Mouse (Mus musculus) CH12.LX (cell line): ENCODE measurements around the gene Dusp14. TPM values are rescaled to one million over a fixed set of nuclear protein-coding genes. Genes with fewer than 3 reads are reported as not detected.

Experiments used
- DNase-seq: peaks from one replicate; pipeline ENCODE4 v3.0.0-alpha.2; 2013; ENCODE audit errors: extremely low read depth
- H3K27ac ChIP-seq: 2 replicates; pipeline ENCODE4 v1.5.1; 2012; ENCODE audit warnings: low read depth, mild to moderate bottlenecking, control low read depth, moderate library complexity; ENCODE audit not compliant: insufficient read depth
- H3K27me3 ChIP-seq: replicated peaks from 2 replicates; pipeline ENCODE3; 2012; ENCODE audit warnings: inconsistent platforms
- H3K36me3 ChIP-seq, 2 experiments: replicated peaks in 1 of 2; 2 replicates each; pipeline versions ENCODE3 to v1.6.1; 2012; ENCODE audit warnings: inconsistent platforms in 1 of 2, low read length in 1 of 2, mild to moderate bottlenecking in 1 of 2, mixed read lengths in 1 of 2, moderate library complexity in 1 of 2; ENCODE audit not compliant: control insufficient read depth in 1 of 2, insufficient read depth in 1 of 2
- H3K4me1 ChIP-seq, 2 experiments: 2 replicates each; pipeline ENCODE4 v1.6.1; 2012; ENCODE audit warnings: inconsistent platforms in 1 of 2, moderate library complexity in 1 of 2; ENCODE audit not compliant: insufficient read depth in 2 of 2, control insufficient read depth in 1 of 2
- H3K4me2 ChIP-seq: 2 replicates; pipeline ENCODE4 v1.6.1; 2012; ENCODE audit warnings: low read depth, mild to moderate bottlenecking, control low read depth; ENCODE audit not compliant: poor library complexity, insufficient read depth, severe bottlenecking
- H3K4me3 ChIP-seq, 3 experiments: fragments of 150-350 bp in 1 of 3; sonication (generic) in 1 of 3; replicated peaks in 1 of 3; 2 replicates each; pipeline versions ENCODE3 to v1.5.1; 2011 to 2012; ENCODE audit warnings: low read depth in 2 of 3, low read length in 2 of 3, mild to moderate bottlenecking in 2 of 3, moderate library complexity in 2 of 3, control low read depth in 1 of 3, improper control_type of control experiment in 1 of 3, inconsistent platforms in 1 of 3, mixed read lengths in 1 of 3; ENCODE audit not compliant: poor library complexity in 1 of 3
- H3K79me2 ChIP-seq: replicated peaks from 2 replicates; pipeline ENCODE4 v1.6.1; 2012; ENCODE audit warnings: mild to moderate bottlenecking, moderate library complexity; ENCODE audit not compliant: control insufficient read depth, poor library complexity, insufficient read depth, severe bottlenecking; ENCODE audit errors: extremely low read depth
- H3K9ac ChIP-seq: 2 replicates; pipeline ENCODE4 v1.6.1; 2012; ENCODE audit warnings: low read depth, mild to moderate bottlenecking, control low read depth, moderate library complexity; ENCODE audit not compliant: insufficient read depth
- H3K9me3 ChIP-seq: replicated peaks from 2 replicates; pipeline ENCODE3; 2012; ENCODE audit warnings: low read length, inconsistent platforms, mixed read lengths
- BHLHE40 ChIP-seq: IDR thresholded peaks from 2 replicates; pipeline ENCODE4 v1.6.1; 2011; ENCODE audit warnings: mild to moderate bottlenecking, low read depth, low read length, improper control_type of control experiment
- CTCF ChIP-seq, 2 experiments: IDR thresholded peaks in 1 of 2; conservative IDR thresholded peaks in 1 of 2; 2 replicates each; pipeline ENCODE4 v1.5.1; 2011 to 2012; ENCODE audit warnings: low read depth in 2 of 2, low read length in 2 of 2, improper control_type of control experiment in 1 of 2, inconsistent platforms in 1 of 2, mild to moderate bottlenecking in 1 of 2, moderate library complexity in 1 of 2
- ELF1 ChIP-seq: IDR thresholded peaks from 2 replicates; pipeline ENCODE4 v1.6.1; 2014; ENCODE audit warnings: low read depth, mild to moderate bottlenecking, inconsistent platforms, low read length, improper control_type of control experiment
- EP300 ChIP-seq: IDR thresholded peaks from 2 replicates; pipeline ENCODE4 v1.6.1; 2011; ENCODE audit warnings: low read length, improper control_type of control experiment
- IRF4 ChIP-seq: IDR thresholded peaks from 2 replicates; pipeline ENCODE4 v1.6.1; 2014; ENCODE audit warnings: low read depth, mild to moderate bottlenecking, inconsistent platforms, low read length, improper control_type of control experiment
- KAT2A ChIP-seq: IDR thresholded peaks from 2 replicates; pipeline ENCODE4 v1.6.1; 2012; ENCODE audit warnings: low read length, improper control_type of control experiment, inconsistent platforms; ENCODE audit not compliant: insufficient replicate concordance
- MAX ChIP-seq: IDR thresholded peaks from 2 replicates; pipeline ENCODE4 v1.6.1; 2011; ENCODE audit warnings: low read length, improper control_type of control experiment
- MYC ChIP-seq: IDR thresholded peaks from 2 replicates; pipeline ENCODE4 v1.6.1; 2011; ENCODE audit warnings: low read depth, mild to moderate bottlenecking, improper control_type of control experiment, low read length
- NELFE ChIP-seq: IDR thresholded peaks from 2 replicates; pipeline ENCODE4 v1.6.1; 2011; ENCODE audit warnings: low read depth, low read length, improper control_type of control experiment
- NRF1 ChIP-seq: IDR thresholded peaks from 2 replicates; pipeline ENCODE4 v1.6.1; 2014; ENCODE audit warnings: low read depth, mild to moderate bottlenecking, inconsistent platforms, low read length, improper control_type of control experiment, moderate library complexity
- PAX5 ChIP-seq: IDR thresholded peaks from 2 replicates; pipeline ENCODE4 v1.6.1; 2012; ENCODE audit warnings: low read length, inconsistent platforms, mixed read lengths
- POLR2A ChIP-seq: IDR thresholded peaks from 2 replicates; pipeline ENCODE4 v1.6.1; 2011; ENCODE audit warnings: low read depth, mild to moderate bottlenecking, improper control_type of control experiment, low read length
- RAD21 ChIP-seq: IDR thresholded peaks from 2 replicates; pipeline ENCODE4 v1.6.1; 2011; ENCODE audit warnings: low read depth, mild to moderate bottlenecking, low read length, improper control_type of control experiment, moderate library complexity
- RCOR1 ChIP-seq: conservative IDR thresholded peaks from 2 replicates; pipeline ENCODE4 v1.6.1; 2012; ENCODE audit warnings: low read depth, mild to moderate bottlenecking, inconsistent platforms, low read length, improper control_type of control experiment
- SMC3 ChIP-seq: IDR thresholded peaks from 2 replicates; pipeline ENCODE4 v1.6.1; 2011; ENCODE audit warnings: low read depth, low read length, improper control_type of control experiment
- TCF12 ChIP-seq: IDR thresholded peaks from 2 replicates; pipeline ENCODE4 v1.6.1; 2014; ENCODE audit warnings: low read depth, mild to moderate bottlenecking, inconsistent platforms, low read length, improper control_type of control experiment
- USF1 ChIP-seq: IDR thresholded peaks from 2 replicates; pipeline ENCODE4 v1.6.1; 2014; ENCODE audit warnings: low read depth, mild to moderate bottlenecking, inconsistent platforms, low read length, improper control_type of control experiment
- USF2 ChIP-seq: conservative IDR thresholded peaks from 2 replicates; pipeline ENCODE4 v1.6.1; 2011; ENCODE audit warnings: low read depth, low read length, improper control_type of control experiment
- ZKSCAN1 ChIP-seq: IDR thresholded peaks from 2 replicates; pipeline ENCODE4 v1.6.1; 2012; ENCODE audit warnings: low read depth, inconsistent platforms, low read length, improper control_type of control experiment, borderline replicate concordance
- dilution Hi-C: fragments of 300-500 bp; cut with MboI; formaldehyde crosslinking; loops from 2 replicates; pipeline ENCODE4 v1.14.3; 2020; ENCODE audit warnings: low sequenced_read_pairs; ENCODE audit not compliant: extremely low pct_unique_long_range_greater_than_20kb, extremely low pct_ligation_motif_present
- in situ Hi-C: fragments of 300-500 bp; cut with MboI; formaldehyde crosslinking; loops from 3 replicates; pipeline ENCODE4 v1.14.3; 2019; ENCODE audit warnings: low sequenced_read_pairs, low pct_ligation_motif_present, low pct_unique_long_range_greater_than_20kb, mixed read lengths
- polyA plus RNA-seq: library from polyadenylated mRNA; unstranded; fragments of >175 nt; gene quantifications from 2 replicates; pipeline ENCODE4 v1.2.1, GENCODE M21; 2012; ENCODE audit warnings: low read depth; ENCODE audit not compliant: insufficient read length
- total RNA-seq, 2 experiments: library from RNA; depleted of rRNA; stranded (reverse); fragments of 300-350 nt in 1 of 2; fragments of >200 nt in 1 of 2; gene quantifications; 2 replicates each; pipeline ENCODE4 v1.2.3; 2012 to 2014

Dusp14 gene
- total and polyA plus RNA-seq, 3 experiments, result 52.7 to 127 (median 124) TPM

DNA sequence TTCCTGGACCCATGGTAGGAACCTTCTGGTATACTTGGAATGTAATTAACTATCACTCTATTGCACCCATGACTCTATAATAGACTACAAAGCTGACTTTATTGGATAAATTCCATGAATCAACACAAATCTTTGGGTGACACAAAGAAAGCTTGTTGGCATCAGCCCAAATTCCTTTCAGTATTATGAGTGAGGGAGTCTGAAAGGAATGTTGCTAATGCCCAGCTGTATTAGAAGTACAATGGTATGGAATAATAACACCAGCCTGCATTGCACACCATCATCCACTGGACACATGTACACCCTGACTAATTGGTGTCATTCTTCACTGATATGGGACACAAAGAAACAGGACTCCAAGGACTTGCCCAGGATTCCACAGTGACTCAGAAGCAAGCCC, 32.1 kb upstream of the Dusp14 start:
- no peaks in the 10 kb centered on the region for H3K27me3 ChIP-seq
- in situ Hi-C loops, result no loop called here
- no peak overlapping the region for H3K4me3 ChIP-seq
- no peak overlapping the region for H3K27ac ChIP-seq
- TF ChIP-seq USF2 (no peak), SMC3 (no peak), PAX5 (no peak), RCOR1 (no peak), CTCF (conservative IDR thresholded peaks at IDR 0.05 in 1 of 2, IDR thresholded peaks at IDR 0.05 in 1 of 2; ENCODE audit: low read depth in 2 of 2, low read length in 2 of 2) (no peak), KAT2A (no peak), EP300 (no peak), POLR2A (no peak), NELFE (no peak), BHLHE40 (no peak), MAX (no peak), ELF1 (no peak), NRF1 (no peak), IRF4 (no peak), ZKSCAN1 (no peak), RAD21 (no peak), MYC (no peak), USF1 (no peak), TCF12 (no peak)
- TF ChIP-seq, all 38 proteins: peak for 0
- no peak for DNase-seq
- dilution Hi-C loops, result no loop called here
- Histone ChIP-seq H3K79me2 (no peaks in the 10 kb centered on the region), H3K4me2 (no peak overlapping the region), H3K9ac (no peak overlapping the region), H3K36me3 (peaks cover 56 to 91% of the 10 kb centered on the region in 2 experiments), H3K4me1 (peaks cover 0 to 17% of the 10 kb centered on the region in 2 experiments; a peak in 2 of 4 replicates), H3K9me3 (no peaks in the 10 kb centered on the region)

DNA sequence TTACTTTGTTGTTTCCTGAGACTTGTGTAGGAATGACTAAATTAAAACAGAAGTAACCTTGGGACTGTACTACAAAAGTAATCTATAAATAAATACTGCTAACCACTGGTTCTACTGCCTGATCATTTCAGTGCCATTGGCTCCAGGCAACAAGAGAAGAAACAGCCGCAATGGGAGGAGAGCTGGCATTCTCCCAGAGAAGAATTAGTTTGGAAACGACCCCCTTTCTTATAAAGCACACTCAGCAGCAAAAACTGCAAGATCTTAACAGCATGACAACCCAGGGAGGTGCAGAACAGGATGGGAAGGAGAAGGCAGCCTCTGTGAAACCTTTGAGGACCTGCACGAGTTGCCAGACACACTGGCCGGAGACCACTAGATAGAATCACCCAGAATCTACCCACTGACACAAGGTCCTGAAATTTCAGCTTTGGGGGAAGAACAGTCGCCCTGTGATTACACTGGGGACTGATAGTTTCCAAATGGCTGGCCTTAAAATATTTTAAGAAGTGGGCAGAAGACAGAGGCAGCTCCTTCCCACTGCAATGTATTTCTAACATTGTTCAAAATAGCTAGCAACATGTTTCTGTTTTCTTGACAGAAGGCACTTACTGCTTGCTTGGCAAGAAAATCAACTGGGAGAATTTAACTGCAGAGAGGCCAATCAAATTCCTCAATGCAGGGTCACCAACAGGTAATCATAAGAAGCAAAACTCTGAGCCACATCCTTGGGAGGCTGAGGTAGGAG, 28.4 kb upstream of the Dusp14 start:
- peaks cover 43 to 83% of the 10 kb centered on the region in 2 experiments for H3K36me3 ChIP-seq
- in situ Hi-C loops, result no loop called here

More for the DNA sequence above, 28.4 kb upstream of the Dusp14 start:
- no peaks in the 10 kb centered on the region for H3K27me3 ChIP-seq
- H3K4me3 ChIP-seq, result no peak overlapping the region
- no peaks in the 10 kb centered on the region for H3K9me3 ChIP-seq
- H3K79me2 ChIP-seq, result no peaks in the 10 kb centered on the region
- H3K4me2 ChIP-seq, result no peak overlapping the region
- dilution Hi-C loops, result no loop called here
- H3K9ac ChIP-seq, result no peak overlapping the region
- DNase-seq, result no peak
- H3K27ac ChIP-seq, result no peak overlapping the region
- TF ChIP-seq MYC, result no peak
- H3K4me1 ChIP-seq, result peaks cover 0 to 29% of the 10 kb centered on the region in 2 experiments; a peak in 2 of 4 replicates
